Mouse (Mus musculus): ENCODE data around the gene Nid2. TPM values are rescaled to one million over a fixed set of nuclear protein-coding genes. Genes with fewer than 3 reads are reported as not detected.
A peak's percentile ranks its signal among the peaks of the same experiment; 100 is the strongest.

The Nid2 gene
- polyA plus RNA-seq, 1 experiment from 2014 or later = 28.2 TPM

- Histone ChIP-seq H3K9me3 (replicated peaks; ENCODE audit: control insufficient read depth, low read length, poor library complexity, severe bottlenecking) (no peaks in the 10 kb centered on the region), H3K4me1 (ENCODE audit: control insufficient read depth, insufficient read depth, low read length) (no peaks in the 10 kb centered on the region), H3K9ac (ENCODE audit: low read depth, low read length) (no peak overlapping the region), H3K4me3 (ENCODE audit: low read depth, low read length) (no peak overlapping the region), H3K27me3 (ENCODE audit: control insufficient read depth, insufficient read depth, low read depth, low read length) (no peaks in the 10 kb centered on the region), H3K36me3 (ENCODE audit: control insufficient read depth, insufficient read depth, low read length) (no peaks in the 10 kb centered on the region), H3K4me2 (ENCODE audit: low read length) (no peak overlapping the region), H3K27ac (ENCODE audit: low read length) (no peak overlapping the region)
- no peak; the same call in 1 of the 2 replicates for ATAC-seq
- WGBS = 75% methylated on average over 2 of the region's 2 CpGs
Measured at GRCm38 (mm10) chr14:19858279-19858678, 107.2 kb downstream of the Nid2 start.

- H3K9me3 ChIP-seq (replicated peaks; ENCODE audit: control insufficient read depth, low read length, poor library complexity, severe bottlenecking) = no peaks in the 10 kb centered on the region
- no peak overlapping the region for H3K9ac ChIP-seq (ENCODE audit: low read depth, low read length)
- H3K4me2 ChIP-seq (ENCODE audit: low read length) = no peak overlapping the region
- H3K27ac ChIP-seq (ENCODE audit: low read length) = no peak overlapping the region
- no peak overlapping the region for H3K4me3 ChIP-seq (ENCODE audit: low read depth, low read length)
- peak; percentile 39; the same call in 1 of the 2 replicates for ATAC-seq
- H3K36me3 ChIP-seq (ENCODE audit: control insufficient read depth, insufficient read depth, low read length) = no peaks in the 10 kb centered on the region
- no peaks in the 10 kb centered on the region for H3K4me1 ChIP-seq (ENCODE audit: control insufficient read depth, insufficient read depth, low read length)
- no peaks in the 10 kb centered on the region for H3K27me3 ChIP-seq (ENCODE audit: control insufficient read depth, insufficient read depth, low read depth, low read length)
- 53% methylated on average over 8 of the region's 8 CpGs for WGBS
Measured at GRCm38 (mm10) chr14:19858808-19859776, 108.0 kb downstream of the Nid2 start.

- H3K9me3 ChIP-seq (replicated peaks; ENCODE audit: control insufficient read depth, low read length, poor library complexity, severe bottlenecking) = no peaks in the 10 kb centered on the region
- 93% methylated on average over 4 of the region's 4 CpGs for WGBS
- ATAC-seq = no peak
- no peak overlapping the region for H3K9ac ChIP-seq (ENCODE audit: low read depth, low read length)
- no peak overlapping the region for H3K27ac ChIP-seq (ENCODE audit: low read length)
- H3K36me3 ChIP-seq (ENCODE audit: control insufficient read depth, insufficient read depth, low read length) = no peaks in the 10 kb centered on the region
- no peak overlapping the region for H3K4me3 ChIP-seq (ENCODE audit: low read depth, low read length)
- no peak overlapping the region for H3K4me2 ChIP-seq (ENCODE audit: low read length)
- no peaks in the 10 kb centered on the region for H3K4me1 ChIP-seq (ENCODE audit: control insufficient read depth, insufficient read depth, low read length)
- H3K27me3 ChIP-seq (ENCODE audit: control insufficient read depth, insufficient read depth, low read depth, low read length) = no peaks in the 10 kb centered on the region
Measured at GRCm38 (mm10) chr14:19860281-19860680, 109.2 kb downstream of the Nid2 start.

Other genes with a start within 250 kb of the Nid2 start
- 0.34 and 0.64 TPM in 2 replicates for gene Gm2244, start 201.3 kb upstream of the Nid2 start, polyA plus RNA-seq (2015; fragmentation: Nextera tagmentation; extraction: Ambion mirVana)
- 5.8 and 6.3 TPM in 2 replicates for gene Gm2237, start 166.1 kb upstream of the Nid2 start, polyA plus RNA-seq (2015; fragmentation: Nextera tagmentation; extraction: Ambion mirVana)
- not detected in 2 replicates for gene Gm5458, start 148.7 kb upstream of the Nid2 start, polyA plus RNA-seq (2015; fragmentation: Nextera tagmentation; extraction: Ambion mirVana)
- gene Rtraf, start 72.6 kb downstream of the Nid2 start, polyA plus RNA-seq (2015; fragmentation: Nextera tagmentation; extraction: Ambion mirVana) = 138 and 143 TPM in 2 replicates
- 479 and 480 TPM in 2 replicates for gene Gng2, start 226.4 kb downstream of the Nid2 start, polyA plus RNA-seq (2015; fragmentation: Nextera tagmentation; extraction: Ambion mirVana)

Measured in midbrain, embryonic 16.5 days (tissue).